Mouse (Mus musculus): ENCODE data around the gene Snd1.

GRCm38 (mm10) chr6:28557728-28558127 lies 82.8 kb downstream of the Snd1 start:
- TF ChIP-seq CTCF (IDR thresholded peaks at IDR 0.05) (no peak), EP300 (IDR thresholded peaks at IDR 0.05) (no peak)

Data from lung, postnatal 0 days (tissue).